Mouse (Mus musculus) frontal cortex, postnatal 36 days (tissue): ENCODE measurements around the gene 1700019D03Rik.
"Not testable (repeated sequence)": the region's sequence is repeated elsewhere in the genome, so short reads cannot be mapped to it uniquely, and the experiment has no call there.

Source experiments
- DNase-seq, 2 experiments: peaks; one replicate each; pipeline ENCODE4 v3.0.0; 2022; ENCODE audit warnings: low spot score in 2 of 2

1700019D03Rik gene

GRCm38 (mm10) chr1:52954456-52954855, 65.5 kb downstream of the 1700019D03Rik start:
- no peak for DNase-seq

GRCm38 (mm10) chr1:52953548-52953947, 66.4 kb downstream of the 1700019D03Rik start:
- DNase-seq: no peak

- peak; percentile 24 to 26 for DNase-seq
Measured at GRCm38 (mm10) chr1:52952551-52953397, 67.2 kb downstream of the 1700019D03Rik start.

- DNase-seq: peak in 1 of 2 experiments; percentile 43
Measured at GRCm38 (mm10) chr1:52952143-52952542, 67.8 kb downstream of the 1700019D03Rik start.

GRCm38 (mm10) chr1:52951146-52951868, 68.7 kb downstream of the 1700019D03Rik start:
- DNase-seq: peak in 1 of 2 experiments; percentile 16

GRCm38 (mm10) chr1:52947895-52948294, 72.1 kb downstream of the 1700019D03Rik start:
- no peak for DNase-seq

- no peak for DNase-seq
Measured at GRCm38 (mm10) chr1:52939021-52939420, 81.0 kb downstream of the 1700019D03Rik start.

- no peak for DNase-seq
Measured at GRCm38 (mm10) chr1:52934494-52934893, 85.5 kb downstream of the 1700019D03Rik start.

- DNase-seq: not testable (repeated sequence)
Measured at GRCm38 (mm10) chr1:52924482-52924881, 95.5 kb downstream of the 1700019D03Rik start.

GRCm38 (mm10) chr1:52918897-52919296, 101.1 kb downstream of the 1700019D03Rik start:
- DNase-seq: not testable (repeated sequence)

GRCm38 (mm10) chr1:52916655-52917054, 103.3 kb downstream of the 1700019D03Rik start:
- no peak for DNase-seq

- no peak for DNase-seq
Measured at GRCm38 (mm10) chr1:52909783-52910182, 110.2 kb downstream of the 1700019D03Rik start.

GRCm38 (mm10) chr1:52884208-52884607, 135.8 kb downstream of the 1700019D03Rik start:
- no peak for DNase-seq
